Mouse (Mus musculus) neural tube, embryonic 13.5 days (tissue): Measurements from ENCODE around the gene Pced1b. TPM values are rescaled to one million over a fixed set of nuclear protein-coding genes. Genes with fewer than 3 reads are reported as not detected.
"Not testable (repeated sequence)": the region's sequence is repeated elsewhere in the genome, so short reads cannot be mapped to it uniquely, and the experiment has no call there.

Experiments used
- ATAC-seq: fragments of 200-750 bp; cut with Nextera tagmentation; 2 replicates; pipeline ENCODE4 v1.8.0; 2017; ENCODE audit warnings: low read depth, mild to moderate bottlenecking, moderate TSS enrichment, moderate library complexity
- H3K27ac ChIP-seq: fragments of 300-500 bp; sonication (generic); replicated peaks from 2 replicates; pipeline ENCODE4 v1.5.1; 2015; ENCODE audit warnings: moderate library complexity, mild to moderate bottlenecking, inconsistent platforms
- H3K27me3 ChIP-seq: fragments of 300-500 bp; sonication (generic); 2 replicates; pipeline ENCODE4 v1.6.1; 2015; ENCODE audit warnings: mild to moderate bottlenecking, inconsistent platforms
- H3K36me3 ChIP-seq: fragments of 300-500 bp; sonication (generic); 2 replicates; pipeline ENCODE4 v1.6.1; 2015; ENCODE audit warnings: mild to moderate bottlenecking, inconsistent platforms
- H3K4me1 ChIP-seq: fragments of 300-500 bp; sonication (generic); replicated peaks from 2 replicates; pipeline ENCODE4 v1.6.1; 2015; ENCODE audit warnings: inconsistent platforms
- H3K4me2 ChIP-seq: fragments of 300-500 bp; sonication (generic); 2 replicates; pipeline ENCODE4 v1.6.1; 2015; ENCODE audit warnings: inconsistent platforms, mild to moderate bottlenecking, moderate library complexity
- H3K4me3 ChIP-seq: fragments of 300-500 bp; sonication (generic); 2 replicates; pipeline ENCODE4 v1.5.1; 2015; ENCODE audit warnings: mild to moderate bottlenecking, inconsistent platforms
- H3K9ac ChIP-seq: fragments of 300-500 bp; sonication (generic); 2 replicates; pipeline ENCODE4 v1.6.1; 2015; ENCODE audit warnings: moderate library complexity, mild to moderate bottlenecking, inconsistent platforms
- H3K9me3 ChIP-seq: fragments of 300-500 bp; sonication (generic); 2 replicates; pipeline ENCODE4 v1.6.1; 2016; ENCODE audit warnings: inconsistent platforms
- WGBS: fragments of 180-500 bp; shearing (Covaris S2); methylation state at CpG from one replicate; pipeline ENCODE4 v1.1.7; 2015; 5-methylcytosine and 5-hydroxymethylcytosine counted together
- polyA plus RNA-seq: library from polyadenylated mRNA; unstranded; fragments of >200 nt; fragmentation: Nextera tagmentation; extraction: Ambion mirVana; gene quantifications from 2 replicates; pipeline ENCODE4 v1.2.1, GENCODE M21; 2015

The Pced1b gene
- polyA plus RNA-seq, 1 experiment from 2014 or later = 3.1 TPM

- peaks cover 5% of the 10 kb centered on the region; the same call in 1 of the 2 replicates for H3K27me3 ChIP-seq
- no peak overlapping the region for H3K9ac ChIP-seq
- H3K36me3 ChIP-seq = no peaks in the 10 kb centered on the region
- no peak overlapping the region for H3K27ac ChIP-seq
- ATAC-seq = no peak
- H3K4me1 ChIP-seq = no peaks in the 10 kb centered on the region
- no peaks in the 10 kb centered on the region for H3K9me3 ChIP-seq
- H3K4me2 ChIP-seq = no peak overlapping the region
- 89% methylated on average over 3 of the region's 3 CpGs for WGBS
- H3K4me3 ChIP-seq = no peak overlapping the region
Measured at GRCm38 (mm10) chr15:97382567-97382966, 135.7 kb downstream of the Pced1b start.

- Histone ChIP-seq H3K4me1 (no peaks in the 10 kb centered on the region), H3K4me3 (no peak overlapping the region), H3K9ac (no peak overlapping the region), H3K9me3 (no peaks in the 10 kb centered on the region), H3K36me3 (no peaks in the 10 kb centered on the region), H3K27me3 (no peaks in the 10 kb centered on the region), H3K4me2 (no peak overlapping the region), H3K27ac (no peak overlapping the region)
- ATAC-seq = no peak
- WGBS = 78% methylated on average over 14 of the region's 14 CpGs
Measured at GRCm38 (mm10) chr15:97383523-97384141, 136.7 kb downstream of the Pced1b start.

- 95% methylated on average over 28 of the region's 28 CpGs for WGBS
- H3K36me3 ChIP-seq = no peaks in the 10 kb centered on the region
- no peak overlapping the region for H3K4me3 ChIP-seq
- H3K4me1 ChIP-seq = no peaks in the 10 kb centered on the region
- no peak overlapping the region for H3K4me2 ChIP-seq
- no peak for ATAC-seq
- no peak overlapping the region for H3K9ac ChIP-seq
- H3K9me3 ChIP-seq = no peaks in the 10 kb centered on the region
- no peak overlapping the region for H3K27ac ChIP-seq
- H3K27me3 ChIP-seq = no peaks in the 10 kb centered on the region
Measured at GRCm38 (mm10) chr15:97384170-97385018, 137.5 kb downstream of the Pced1b start.

DNA sequence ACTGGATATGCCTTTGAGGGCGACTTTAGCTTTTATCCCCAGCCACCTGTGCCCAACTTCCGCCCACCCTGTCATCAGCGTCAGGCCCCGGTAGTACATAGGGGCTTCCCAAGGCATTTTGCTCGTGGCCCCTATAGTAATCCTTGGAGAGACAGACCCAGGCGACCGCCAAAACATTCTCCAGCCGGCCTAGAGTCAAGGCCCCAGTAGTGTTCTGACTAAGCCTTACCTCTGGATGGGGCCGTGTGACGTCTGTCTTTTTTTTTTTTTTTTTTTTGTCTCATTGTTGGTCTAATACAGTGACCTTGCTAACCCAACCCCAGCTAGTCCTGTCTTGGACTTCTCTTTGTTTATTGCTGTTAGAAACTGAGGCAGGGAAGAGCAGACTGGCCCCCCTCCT, 138.3 kb downstream of the Pced1b start:
- WGBS = 91% methylated on average over 10 of the region's 10 CpGs

GRCm38 (mm10) chr15:97387793-97388192, 140.9 kb downstream of the Pced1b start:
- H3K9me3 ChIP-seq = no peaks in the 10 kb centered on the region
- no peaks in the 10 kb centered on the region for H3K27me3 ChIP-seq
- no peak overlapping the region for H3K4me3 ChIP-seq
- no peak overlapping the region for H3K9ac ChIP-seq
- no peaks in the 10 kb centered on the region for H3K4me1 ChIP-seq
- H3K4me2 ChIP-seq = no peak overlapping the region
- ATAC-seq = no peak
- 97% methylated on average over 6 of the region's 6 CpGs for WGBS
- no peak overlapping the region for H3K27ac ChIP-seq
- no peaks in the 10 kb centered on the region for H3K36me3 ChIP-seq

More for the DNA sequence above, 138.3 kb downstream of the Pced1b start:
- not testable (repeated sequence) for ATAC-seq, H3K36me3 ChIP-seq, H3K4me3 ChIP-seq, H3K27ac ChIP-seq, H3K4me1 ChIP-seq, H3K9me3 ChIP-seq, H3K9ac ChIP-seq, H3K27me3 ChIP-seq, H3K4me2 ChIP-seq

DNA sequence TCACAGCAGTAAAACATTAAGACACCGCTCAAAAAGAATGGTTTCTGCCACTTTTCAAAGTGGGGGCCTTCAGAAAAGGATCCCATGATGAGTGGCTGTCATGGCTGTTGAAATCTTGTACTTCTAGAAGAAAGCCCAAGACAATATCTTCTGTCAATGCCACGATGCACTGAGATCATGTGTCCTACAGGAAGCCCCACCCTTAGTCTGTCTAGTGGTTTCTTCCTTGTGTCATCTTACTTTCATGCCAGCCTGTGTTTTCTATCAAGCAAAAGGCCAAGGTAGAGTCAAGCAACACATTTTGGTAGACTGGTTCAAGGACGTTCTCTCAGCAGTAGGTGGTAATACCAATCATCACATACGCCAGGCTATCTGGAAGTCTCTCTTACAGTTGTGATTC, 142.7 kb downstream of the Pced1b start:
- H3K27ac ChIP-seq = no peak overlapping the region
- no peak overlapping the region for H3K9ac ChIP-seq
- no peak overlapping the region for H3K4me3 ChIP-seq
- no peak overlapping the region for H3K4me2 ChIP-seq
- H3K4me1 ChIP-seq = 0 out of 2 replicates have a peak, but pooled peaks cover 5% of the 10 kb centered on the region
- H3K36me3 ChIP-seq = no peaks in the 10 kb centered on the region
- no peak for ATAC-seq
- no peaks in the 10 kb centered on the region for H3K27me3 ChIP-seq
- no peaks in the 10 kb centered on the region for H3K9me3 ChIP-seq
- WGBS = 93% methylated on average over 4 of the region's 4 CpGs

- no peaks in the 10 kb centered on the region for H3K36me3 ChIP-seq
- no peak overlapping the region for H3K27ac ChIP-seq
- H3K4me2 ChIP-seq = no peak overlapping the region
- H3K9me3 ChIP-seq = no peaks in the 10 kb centered on the region
- no peaks in the 10 kb centered on the region for H3K27me3 ChIP-seq
- 0 out of 2 replicates have a peak, but pooled peaks cover 5% of the 10 kb centered on the region for H3K4me1 ChIP-seq
- H3K9ac ChIP-seq = no peak overlapping the region
- H3K4me3 ChIP-seq = no peak overlapping the region
- ATAC-seq = no peak
- 95% methylated on average over 2 of the region's 2 CpGs for WGBS
Measured at GRCm38 (mm10) chr15:97390778-97391177, 143.9 kb downstream of the Pced1b start.

DNA sequence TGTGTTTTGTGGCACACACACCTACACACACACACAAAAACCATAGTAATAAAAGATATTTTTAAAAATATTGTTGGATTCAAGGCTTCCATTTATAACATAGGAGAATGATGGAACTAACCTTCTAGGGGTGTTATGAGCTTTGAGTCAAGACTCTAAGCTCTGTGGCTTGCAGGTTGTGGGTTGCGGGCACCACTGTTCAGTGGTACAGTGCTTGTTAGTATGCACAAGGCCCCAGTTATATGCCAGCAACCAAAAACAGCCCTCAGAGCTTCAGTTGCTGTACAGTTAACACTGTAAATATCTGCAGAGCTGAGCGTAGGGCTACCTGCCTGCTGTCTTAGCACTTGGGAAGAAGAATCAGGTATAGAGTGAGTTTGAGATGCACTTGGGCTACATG, 144.5 kb downstream of the Pced1b start:
- ATAC-seq = no peak
- H3K9ac ChIP-seq = no peak overlapping the region
- H3K4me2 ChIP-seq = no peak overlapping the region
- H3K9me3 ChIP-seq = no peaks in the 10 kb centered on the region
- H3K27ac ChIP-seq = no peak overlapping the region
- H3K4me1 ChIP-seq = 0 out of 2 replicates have a peak, but pooled peaks cover 5% of the 10 kb centered on the region
- no peaks in the 10 kb centered on the region for H3K36me3 ChIP-seq
- 94% methylated on average over 2 of the region's 2 CpGs for WGBS
- no peaks in the 10 kb centered on the region for H3K27me3 ChIP-seq
- H3K4me3 ChIP-seq = no peak overlapping the region

- WGBS = 76% methylated on average over 12 of the region's 12 CpGs
- H3K4me3 ChIP-seq = no peak overlapping the region
- H3K4me1 ChIP-seq = 0 out of 2 replicates have a peak, but pooled peaks cover 5% of the 10 kb centered on the region
- no peaks in the 10 kb centered on the region for H3K27me3 ChIP-seq
- no peak overlapping the region for H3K4me2 ChIP-seq
- no peak for ATAC-seq
- H3K36me3 ChIP-seq = no peaks in the 10 kb centered on the region
- no peak overlapping the region for H3K9ac ChIP-seq
- H3K9me3 ChIP-seq = no peaks in the 10 kb centered on the region
- no peak overlapping the region for H3K27ac ChIP-seq
Measured at GRCm38 (mm10) chr15:97394561-97394960, 147.7 kb downstream of the Pced1b start.

GRCm38 (mm10) chr15:97396586-97397299, 149.8 kb downstream of the Pced1b start:
- H3K27me3 ChIP-seq = no peaks in the 10 kb centered on the region
- H3K27ac ChIP-seq = no peak overlapping the region
- H3K4me3 ChIP-seq = no peak overlapping the region
- H3K4me2 ChIP-seq = no peak overlapping the region
- H3K9me3 ChIP-seq = no peaks in the 10 kb centered on the region
- no peak overlapping the region for H3K9ac ChIP-seq
- H3K36me3 ChIP-seq = no peaks in the 10 kb centered on the region
- 92% methylated on average over 4 of the region's 4 CpGs for WGBS
- H3K4me1 ChIP-seq = 0 out of 2 replicates have a peak, but pooled peaks cover 5% of the 10 kb centered on the region
- no peak for ATAC-seq

GRCm38 (mm10) chr15:97397793-97398192, 150.9 kb downstream of the Pced1b start:
- no peak for ATAC-seq
- 0 out of 2 replicates have a peak, but pooled peaks cover 5% of the 10 kb centered on the region for H3K4me1 ChIP-seq
- no peak overlapping the region for H3K27ac ChIP-seq
- H3K4me2 ChIP-seq = no peak overlapping the region
- H3K36me3 ChIP-seq = no peaks in the 10 kb centered on the region
- no peaks in the 10 kb centered on the region for H3K27me3 ChIP-seq
- no peaks in the 10 kb centered on the region for H3K9me3 ChIP-seq
- 86% methylated on average over 2 of the region's 2 CpGs for WGBS
- no peak overlapping the region for H3K9ac ChIP-seq
- no peak overlapping the region for H3K4me3 ChIP-seq

DNA sequence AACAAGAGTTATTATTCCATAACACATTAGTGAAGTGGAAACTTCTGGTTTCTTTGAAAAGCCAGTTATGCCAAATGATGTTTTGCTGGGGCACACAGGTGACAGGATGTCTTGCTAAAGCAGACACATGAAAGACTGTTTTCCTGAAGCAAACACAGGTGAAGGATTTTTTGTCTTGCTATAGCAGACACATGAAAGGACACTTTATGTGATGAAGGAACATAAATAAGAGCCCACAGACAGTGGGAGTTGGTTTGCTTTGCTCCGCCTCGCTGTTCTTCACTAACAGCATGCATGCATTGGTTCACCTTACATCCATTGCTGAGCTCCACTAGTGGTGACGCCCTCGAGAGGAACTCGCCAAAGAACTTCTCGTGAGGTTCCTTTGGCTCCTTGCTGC, 154.0 kb downstream of the Pced1b start:
- no peaks in the 10 kb centered on the region for H3K9me3 ChIP-seq
- H3K4me2 ChIP-seq = no peak overlapping the region
- ATAC-seq = no peak
- H3K27me3 ChIP-seq = no peaks in the 10 kb centered on the region
- H3K36me3 ChIP-seq = no peaks in the 10 kb centered on the region
- no peaks in the 10 kb centered on the region for H3K4me1 ChIP-seq
- WGBS = 93% methylated on average over 6 of the region's 6 CpGs
- no peak overlapping the region for H3K9ac ChIP-seq
- H3K27ac ChIP-seq = no peak overlapping the region
- no peak overlapping the region for H3K4me3 ChIP-seq
